Mouse (Mus musculus): ENCODE data around the gene Zfp599. TPM values are rescaled to one million over a fixed set of nuclear protein-coding genes. Genes with fewer than 3 reads are reported as not detected.

Zfp599 gene
- polyA plus RNA-seq, 1 experiment = not detected

DNA sequence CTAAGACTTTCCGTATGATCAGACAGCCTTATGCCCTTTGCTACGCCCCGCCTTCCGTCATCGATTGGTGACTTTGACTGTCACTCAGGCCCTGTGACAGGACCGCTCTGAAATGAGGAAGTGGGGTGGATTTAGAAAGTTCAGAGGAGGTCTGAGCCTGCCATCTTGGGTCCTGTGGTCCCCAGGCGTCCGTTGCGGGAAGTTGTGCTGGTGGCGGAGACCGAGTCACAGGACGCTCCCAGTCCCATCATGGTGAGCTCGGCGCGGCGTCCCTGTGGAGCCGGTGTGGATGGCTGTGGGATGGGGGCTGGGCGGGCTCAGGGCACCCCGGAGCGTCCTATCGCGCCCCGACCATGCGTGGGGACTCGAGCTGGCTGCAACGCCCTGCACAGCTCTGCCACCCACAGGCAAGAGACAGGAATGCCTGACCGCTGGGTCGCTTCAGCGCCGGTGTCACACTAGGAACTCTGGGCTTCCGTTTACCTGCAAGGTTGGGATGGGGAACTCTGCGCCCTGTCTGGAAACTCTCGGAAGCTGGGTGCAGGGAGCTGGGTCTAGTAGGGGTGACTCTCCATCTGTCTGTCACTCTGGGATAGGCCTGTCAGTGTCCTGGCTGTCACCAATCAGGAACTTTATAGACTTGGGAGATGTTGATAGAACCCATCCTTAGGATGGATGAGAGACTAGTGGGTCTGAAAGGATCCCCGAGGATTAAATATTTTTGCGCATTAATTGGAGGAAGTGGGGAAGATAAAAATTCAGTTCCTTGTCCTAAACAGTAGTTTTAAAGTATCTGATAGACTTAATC lies 33.9 kb downstream of the Zfp599 start, which contains the start of gene Zfp809:
TSS of gene Zfp809 (plus strand) at position 134 of the 808 bp plus-strand sequence.
- no peaks in the 10 kb centered on the region for H3K4me1 ChIP-seq (ENCODE audit: control insufficient read depth, insufficient read depth, low read length)
- H3K27ac ChIP-seq (ENCODE audit: insufficient read depth, low read depth, low read length) = peak within 1 kb of the TSS; percentile 63
- TF ChIP-seq POLR2A (IDR thresholded peaks at IDR 0.05; ENCODE audit: insufficient read depth, low read depth, low read length) (peak; percentile 79), CTCF (IDR thresholded peaks at IDR 0.05; ENCODE audit: insufficient read depth, low read depth, low read length) (peak; percentile 59)
- WGBS = under 1% methylated on average over 35 of the region's 35 CpGs
- peak within 1 kb of the TSS; percentile 98 for H3K4me3 ChIP-seq (ENCODE audit: insufficient read depth, low read depth, low read length)

DNA sequence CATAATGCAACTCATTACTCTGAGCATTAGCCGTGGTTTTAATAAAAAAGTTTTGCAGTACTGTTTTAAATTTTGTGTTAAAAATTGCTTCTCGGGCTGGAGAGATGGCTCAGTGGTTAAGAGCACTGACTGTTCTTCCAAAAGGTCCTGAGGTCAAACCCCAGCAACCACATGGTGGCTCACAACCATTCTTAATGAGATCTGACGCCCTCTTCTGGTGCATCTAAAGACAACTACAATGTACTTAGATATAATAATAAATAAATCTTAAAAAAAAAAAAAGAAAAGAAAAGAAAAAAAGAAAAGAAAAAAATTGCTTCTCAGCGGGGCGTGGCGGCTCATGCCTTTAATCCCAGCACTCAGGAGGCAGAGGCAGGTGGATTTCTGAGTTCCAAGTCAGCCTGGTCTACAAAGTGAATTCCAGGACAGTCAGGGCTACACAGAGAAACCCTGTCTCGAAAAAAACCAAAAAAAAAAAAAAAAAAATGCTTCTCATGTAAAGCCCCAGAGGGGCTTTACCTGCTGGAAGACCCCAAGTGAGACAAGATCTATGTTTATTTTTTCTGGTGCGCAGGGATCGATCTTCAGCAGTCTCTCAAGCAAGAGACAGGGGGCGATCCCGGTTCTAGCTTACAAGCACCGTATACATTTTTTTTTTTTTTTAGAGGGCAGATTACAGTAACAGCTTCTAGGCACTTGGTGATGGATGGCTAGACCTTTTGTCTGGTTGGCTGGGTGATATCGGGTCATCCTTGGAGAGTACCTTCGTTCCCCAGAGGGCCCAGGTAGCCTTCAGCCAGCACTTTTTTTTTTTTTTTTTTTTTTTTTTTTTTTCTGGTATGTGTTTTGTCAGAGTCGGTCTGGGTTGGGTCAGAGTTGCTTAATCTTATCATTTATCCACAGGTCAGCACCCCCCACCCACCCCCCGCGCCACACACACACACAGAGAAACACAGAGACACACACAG lies 34.9 kb downstream of the Zfp599 start:
- Histone ChIP-seq H3K4me3 (ENCODE audit: insufficient read depth, low read depth, low read length) (peak overlapping the region; percentile 98), H3K4me1 (ENCODE audit: control insufficient read depth, insufficient read depth, low read length) (no peaks in the 10 kb centered on the region), H3K27ac (ENCODE audit: insufficient read depth, low read depth, low read length) (no peak overlapping the region; the same call in 1 of the 2 replicates)
- 23% methylated on average over 17 of the region's 17 CpGs for WGBS
- TF ChIP-seq CTCF (IDR thresholded peaks at IDR 0.05; ENCODE audit: insufficient read depth, low read depth, low read length) (no peak), POLR2A (IDR thresholded peaks at IDR 0.05; ENCODE audit: insufficient read depth, low read depth, low read length) (no peak)

- no peak overlapping the region for H3K27ac ChIP-seq (ENCODE audit: insufficient read depth, low read depth, low read length)
- TF ChIP-seq POLR2A (IDR thresholded peaks at IDR 0.05; ENCODE audit: insufficient read depth, low read depth, low read length) = no peak
- no peak for TF ChIP-seq CTCF (IDR thresholded peaks at IDR 0.05; ENCODE audit: insufficient read depth, low read depth, low read length)
- over 99% methylated on average over 4 of the region's 4 CpGs for WGBS
Measured at GRCm38 (mm10) chr9:22224066-22224465, 35.6 kb downstream of the Zfp599 start.

GRCm38 (mm10) chr9:22217858-22218493 lies 41.7 kb downstream of the Zfp599 start:
- WGBS = 48% methylated on average over 8 of the region's 8 CpGs
- Histone ChIP-seq H3K4me1 (ENCODE audit: control insufficient read depth, insufficient read depth, low read length) (peaks cover 5% of the 10 kb centered on the region; the same call in 1 of the 2 replicates), H3K4me3 (ENCODE audit: insufficient read depth, low read depth, low read length) (no peak overlapping the region), H3K27ac (ENCODE audit: insufficient read depth, low read depth, low read length) (peak overlapping the region; percentile 58; the same call in 1 of the 2 replicates)
- TF ChIP-seq POLR2A (IDR thresholded peaks at IDR 0.05; ENCODE audit: insufficient read depth, low read depth, low read length) = no peak
- TF ChIP-seq CTCF (IDR thresholded peaks at IDR 0.05; ENCODE audit: insufficient read depth, low read depth, low read length) = no peak

More at GRCm38 (mm10) chr9:22224066-22224465, 35.6 kb downstream of the Zfp599 start:
- Histone ChIP-seq H3K4me1 (ENCODE audit: control insufficient read depth, insufficient read depth, low read length) (no peaks in the 10 kb centered on the region), H3K4me3 (ENCODE audit: insufficient read depth, low read depth, low read length) (no peak overlapping the region)

GRCm38 (mm10) chr9:22216705-22217104 lies 43.0 kb downstream of the Zfp599 start:
- TF ChIP-seq POLR2A (IDR thresholded peaks at IDR 0.05; ENCODE audit: insufficient read depth, low read depth, low read length) (no peak), CTCF (IDR thresholded peaks at IDR 0.05; ENCODE audit: insufficient read depth, low read depth, low read length) (no peak)
- H3K27ac ChIP-seq (ENCODE audit: insufficient read depth, low read depth, low read length) = no peak overlapping the region
- 57% methylated on average over 3 of the region's 3 CpGs for WGBS
- H3K4me1 ChIP-seq (ENCODE audit: control insufficient read depth, insufficient read depth, low read length) = peaks cover 5% of the 10 kb centered on the region; the same call in 1 of the 2 replicates
- no peak overlapping the region for H3K4me3 ChIP-seq (ENCODE audit: insufficient read depth, low read depth, low read length)

- 90% methylated on average over 2 of the region's 2 CpGs for WGBS
Measured at GRCm38 (mm10) chr9:22214549-22214948, 45.1 kb downstream of the Zfp599 start.

DNA sequence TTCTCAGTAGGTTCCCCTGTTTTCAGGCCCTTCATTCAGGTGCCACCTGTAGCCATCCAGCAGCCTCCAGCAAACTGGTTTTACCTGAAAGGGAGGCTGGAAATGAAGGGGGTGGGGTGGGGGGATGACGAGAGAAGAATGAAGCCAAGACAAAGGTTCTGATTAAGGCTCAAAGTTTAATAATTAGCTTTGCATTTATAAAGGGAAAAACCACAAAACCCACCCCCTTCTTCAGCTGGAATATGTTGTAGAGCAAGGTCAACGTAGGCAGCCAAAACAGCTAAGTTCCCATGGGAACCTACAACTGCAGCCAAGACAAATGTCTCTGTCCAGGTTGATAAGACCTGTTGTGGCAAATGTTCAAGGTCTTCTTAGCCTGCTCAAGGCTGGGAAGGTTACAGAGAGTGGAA lies 45.9 kb downstream of the Zfp599 start:
- no peak for TF ChIP-seq CTCF (IDR thresholded peaks at IDR 0.05; ENCODE audit: insufficient read depth, low read depth, low read length)
- Histone ChIP-seq H3K27ac (ENCODE audit: insufficient read depth, low read depth, low read length) (no peak overlapping the region), H3K4me1 (ENCODE audit: control insufficient read depth, insufficient read depth, low read length) (peaks cover 5% of the 10 kb centered on the region; the same call in 1 of the 2 replicates), H3K4me3 (ENCODE audit: insufficient read depth, low read depth, low read length) (no peak overlapping the region)
- WGBS = 59% methylated on average over 2 of the region's 2 CpGs

More at GRCm38 (mm10) chr9:22214549-22214948, 45.1 kb downstream of the Zfp599 start:
- Histone ChIP-seq H3K4me1 (ENCODE audit: control insufficient read depth, insufficient read depth, low read length) (peaks cover 5% of the 10 kb centered on the region; the same call in 1 of the 2 replicates), H3K4me3 (ENCODE audit: insufficient read depth, low read depth, low read length) (no peak overlapping the region), H3K27ac (ENCODE audit: insufficient read depth, low read depth, low read length) (no peak overlapping the region)
- TF ChIP-seq CTCF (IDR thresholded peaks at IDR 0.05; ENCODE audit: insufficient read depth, low read depth, low read length) (no peak), POLR2A (IDR thresholded peaks at IDR 0.05; ENCODE audit: insufficient read depth, low read depth, low read length) (no peak)

Other genes starting within 250 kb of the Zfp599 start
- not detected in 2 replicates for gene Elavl3, start 207.9 kb downstream of the Zfp599 start, polyA plus RNA-seq (2012; ENCODE audit: insufficient read depth, insufficient read length, low replicate concordance, missing spikeins)
- gene Gm49318, start 188.6 kb downstream of the Zfp599 start, polyA plus RNA-seq (2012; ENCODE audit: insufficient read depth, insufficient read length, low replicate concordance, missing spikeins) = not detected in 2 replicates
- not detected in 2 replicates for gene Zfp653, start 188.5 kb downstream of the Zfp599 start, polyA plus RNA-seq (2012; ENCODE audit: insufficient read depth, insufficient read length, low replicate concordance, missing spikeins)
- gene Ecsit, start 174.5 kb downstream of the Zfp599 start, polyA plus RNA-seq (2012; ENCODE audit: insufficient read depth, insufficient read length, low replicate concordance, missing spikeins) = not detected in 2 replicates
- gene Cnn1, start 160.7 kb downstream of the Zfp599 start, polyA plus RNA-seq (2012; ENCODE audit: insufficient read depth, insufficient read length, low replicate concordance, missing spikeins) = not detected in 2 replicates
- gene Elof1, start 142.7 kb downstream of the Zfp599 start, polyA plus RNA-seq (2012; ENCODE audit: insufficient read depth, insufficient read length, low replicate concordance, missing spikeins) = not detected in 2 replicates
- gene Acp5, start 124.2 kb downstream of the Zfp599 start, polyA plus RNA-seq (2012; ENCODE audit: insufficient read depth, insufficient read length, low replicate concordance, missing spikeins) = not detected in 2 replicates
- not detected in 2 replicates for gene Pigyl, start 103.0 kb downstream of the Zfp599 start, polyA plus RNA-seq (2012; ENCODE audit: insufficient read depth, insufficient read length, low replicate concordance, missing spikeins)
- not detected in 2 replicates for gene Zfp872, start 71.8 kb downstream of the Zfp599 start, polyA plus RNA-seq (2012; ENCODE audit: insufficient read depth, insufficient read length, low replicate concordance, missing spikeins)
- not detected in 2 replicates for gene Zfp809, start 34.2 kb downstream of the Zfp599 start, polyA plus RNA-seq (2012; ENCODE audit: insufficient read depth, insufficient read length, low replicate concordance, missing spikeins)
- gene Zfp810, start 47.8 kb upstream of the Zfp599 start, polyA plus RNA-seq (2012; ENCODE audit: insufficient read depth, insufficient read length, low replicate concordance, missing spikeins) = not detected in 2 replicates
- not detected in 2 replicates for gene Anln, start 129.3 kb upstream of the Zfp599 start, polyA plus RNA-seq (2012; ENCODE audit: insufficient read depth, insufficient read length, low replicate concordance, missing spikeins)
- gene 9530077C05Rik, start 151.6 kb upstream of the Zfp599 start, polyA plus RNA-seq (2012; ENCODE audit: insufficient read depth, insufficient read length, low replicate concordance, missing spikeins) = not detected in 2 replicates
- gene Gm17545, start 194.4 kb upstream of the Zfp599 start, polyA plus RNA-seq (2012; ENCODE audit: insufficient read depth, insufficient read length, low replicate concordance, missing spikeins) = not detected in 2 replicates
- not detected in 2 replicates for gene Rp9, start 209.8 kb upstream of the Zfp599 start, polyA plus RNA-seq (2012; ENCODE audit: insufficient read depth, insufficient read length, low replicate concordance, missing spikeins)
- not detected in 2 replicates for gene Bbs9, start 215.8 kb upstream of the Zfp599 start, polyA plus RNA-seq (2012; ENCODE audit: insufficient read depth, insufficient read length, low replicate concordance, missing spikeins)

All from olfactory bulb, adult 2 months (tissue).